Mouse (Mus musculus): Measurements from ENCODE around the gene Olfr68.
"Not testable (repeated sequence)": the region's sequence is repeated elsewhere in the genome, so short reads cannot be mapped to it uniquely, and the experiment has no call there.

Gene Olfr68

DNA sequence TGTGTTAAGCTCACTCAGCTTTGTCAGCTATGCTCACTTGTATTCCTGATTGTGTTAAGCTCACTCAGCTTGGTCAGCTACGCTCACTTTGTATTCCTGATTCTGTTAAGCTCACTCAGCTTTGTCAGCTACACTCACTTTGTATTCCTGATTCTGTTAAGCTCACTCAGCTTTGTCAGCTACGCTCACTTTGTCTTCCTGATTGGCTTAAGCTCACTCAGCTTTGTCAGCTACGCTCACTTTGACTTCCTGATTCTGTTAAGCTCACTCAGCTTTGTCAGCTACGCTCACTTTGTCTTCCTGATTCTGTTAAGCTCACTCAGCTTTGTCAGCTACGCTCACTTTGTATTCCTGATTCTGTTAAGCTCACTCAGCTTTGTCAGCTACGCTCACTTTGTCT, 17.3 kb downstream of the Olfr68 start:
- not testable (repeated sequence) for DNase-seq (ENCODE audit: low spot score)

DNA sequence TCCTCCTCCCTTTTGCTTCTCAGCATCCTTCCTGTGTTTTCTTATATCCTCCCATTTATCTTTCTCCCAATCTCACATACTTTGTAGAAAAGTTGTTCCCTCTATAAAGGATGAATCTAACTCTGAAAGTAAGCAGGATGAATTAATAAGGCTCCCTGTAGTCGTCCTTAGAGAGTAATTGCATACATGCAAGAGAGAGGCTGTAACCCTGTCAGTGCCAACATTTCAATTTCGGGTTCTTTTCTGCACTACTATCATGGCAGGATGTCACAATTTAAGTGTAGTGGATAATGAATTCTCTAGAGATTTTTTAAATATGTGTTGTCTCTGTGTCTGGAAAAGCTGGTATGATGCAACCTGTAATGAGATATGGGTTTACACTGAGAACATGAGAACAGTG, 22.3 kb downstream of the Olfr68 start, which contains the start of gene Olfr630:
Gene Olfr630, minus strand, starts transcription at position 101 of the 400 bp plus-strand sequence.
- DNase-seq (ENCODE audit: low spot score): no peak

- DNase-seq (ENCODE audit: low spot score): no peak
Observed at GRCm38 (mm10) chr7:103744843-103745242, 34.7 kb downstream of the Olfr68 start, which contains the start of gene Olfr629. Gene Olfr629 (minus strand): TSS chr7:103744943.

- no peak for DNase-seq (ENCODE audit: low spot score)
Observed at GRCm38 (mm10) chr7:103730074-103730473, 49.4 kb downstream of the Olfr68 start, which contains the start of gene Olfr628. Gene Olfr628 (plus strand): TSS chr7:103730374.

Measured in ovary, adult 18-20 months (tissue).